In the genomic region with DNA sequence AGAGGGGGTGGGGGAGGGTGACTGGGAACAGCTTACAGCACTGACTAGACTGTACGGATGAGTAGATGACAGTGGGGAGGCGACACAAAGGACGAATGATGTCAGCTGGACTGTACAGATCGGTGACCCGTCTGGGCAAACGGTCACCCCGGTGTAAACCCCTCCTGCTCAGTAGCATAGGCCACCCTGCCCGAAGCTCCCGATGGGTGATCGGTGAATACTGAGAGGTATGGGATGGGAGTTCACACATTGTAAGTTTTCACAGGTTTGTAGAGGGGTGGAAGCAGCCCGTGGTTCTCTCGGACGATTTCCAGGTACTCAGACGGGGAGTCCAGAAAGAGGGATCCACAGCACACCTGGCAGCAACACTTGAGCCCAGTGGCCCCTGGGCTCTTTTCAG, we compare ENCODE assay signal across 19 mouse cellular contexts. TPM values are rescaled to one million over a fixed set of nuclear protein-coding genes. Genes with fewer than 3 reads are reported as not detected.
"Had no signal": no experiment of that assay in that cellular context is flagged by ENCODE, and none has a peak within 500 bp of the region (broad histone marks: within the 10 kb centered on the region; RNA-seq: fewer than 3 reads in every experiment).

No protein-coding gene starts in this region.

- DNase-seq: lung, adult 18-20 months; lung, embryonic 14.5 days; lung, postnatal 10 days; lung, postnatal 4 days; midbrain, embryonic 14.5 days; retina, postnatal 1 day; right cerebral cortex, adult 18-20 months; right cerebral cortex, postnatal 25 days; right cerebral cortex, postnatal 4 days; spleen, adult 18-20 months; thymus, adult 18-20 months; thymus, postnatal 14 days; thymus, postnatal 36 days had no signal

- H3K27me3 ChIP-seq: neural tube, embryonic 13.5 days; neural tube, embryonic 15.5 days had no signal

- H3K9me3 ChIP-seq: midbrain, embryonic 10.5 days; neural tube, embryonic 13.5 days; neural tube, embryonic 15.5 days had no signal

- H3K36me3 ChIP-seq: midbrain, embryonic 10.5 days had no signal

- H3K4me1 ChIP-seq: midbrain, embryonic 10.5 days; neural tube, embryonic 13.5 days had no signal

- ATAC-seq: midbrain, embryonic 16.5 days had no signal

- H3K4me3 ChIP-seq: midbrain, embryonic 10.5 days; myocyte; neural tube, embryonic 13.5 days; neural tube, embryonic 15.5 days had no signal

- H3K4me2 ChIP-seq: lung, embryonic 14.5 days; neural tube, embryonic 13.5 days; neural tube, embryonic 15.5 days had no signal

- H3K27ac ChIP-seq: midbrain, embryonic 10.5 days; neural tube, embryonic 13.5 days; neural tube, embryonic 15.5 days had no signal

- H3K9ac ChIP-seq: lung, embryonic 14.5 days; neural tube, embryonic 13.5 days; neural tube, embryonic 15.5 days had no signal

RNA-seq across cellular contexts. Expression of gene Tmem130, which starts 24.5 kb away (rescaled TPM):
- total RNA-seq: megakaryocyte, adult 5-6 weeks had no signal
